Mouse (Mus musculus): ENCODE data around the gene Gcm2.
A peak's percentile ranks its signal among the peaks of the same experiment; 100 is the strongest.

Gene Gcm2

GRCm38 (mm10) chr13:41079421-41079780 lies 31.4 kb downstream of the Gcm2 start, which contains the start of gene Mak:
Mak (minus strand) TSS chr13:41079706.
- DNase-seq: peak; percentile 12 to 20

GRCm38 (mm10) chr13:41078690-41079420 lies 32.0 kb downstream of the Gcm2 start:
- DNase-seq: no peak

- DNase-seq: no peak
These were observed 32.9 kb downstream of the Gcm2 start for GRCm38 (mm10) chr13:41077921-41078320.

GRCm38 (mm10) chr13:41073819-41074218 lies 37.0 kb downstream of the Gcm2 start:
- no peak for DNase-seq

GRCm38 (mm10) chr13:41071617-41072016 lies 39.2 kb downstream of the Gcm2 start:
- DNase-seq: no peak

GRCm38 (mm10) chr13:41067618-41068017 lies 43.2 kb downstream of the Gcm2 start:
- DNase-seq: no peak

- no peak for DNase-seq
These were observed 58.9 kb downstream of the Gcm2 start for GRCm38 (mm10) chr13:41051965-41052364.

Data from thymus, adult 18-20 months (tissue).